Mouse (Mus musculus) splenic B cell, adult 2 months (primary cell): ENCODE measurements at regions not wholly inside any gene's neighbourhood (a gene's known extent, or its start where the extent isn't known, plus 50 kb on each side); places are given as distances from the start of the nearest gene placed in this dataset.

Experiments used
- DNase-seq: peaks from one replicate; pipeline ENCODE4 v3.0.0-alpha.2; 2011; ENCODE audit warnings: low read depth, low spot score
- H3K27me3 ChIP-seq: 2 replicates; pipeline ENCODE4 v1.6.1; 2012; ENCODE audit warnings: mild to moderate bottlenecking, low read length, moderate library complexity, mixed read lengths; ENCODE audit not compliant: control insufficient read depth, poor library complexity, insufficient read depth, severe bottlenecking
- H3K36me3 ChIP-seq: 2 replicates; pipeline ENCODE4 v1.6.1; 2012; ENCODE audit warnings: mild to moderate bottlenecking, low read length, moderate library complexity, mixed read lengths; ENCODE audit not compliant: control insufficient read depth, poor library complexity, insufficient read depth, severe bottlenecking

- H3K36me3 ChIP-seq: no peaks in the 10 kb centered on the region
- H3K27me3 ChIP-seq: no peaks in the 10 kb centered on the region
- no peak for DNase-seq
Measured at GRCm38 (mm10) chr5:119331461-119331860, 339.0 kb upstream of the Tbx3 start.

- Histone ChIP-seq H3K27me3 (no peaks in the 10 kb centered on the region), H3K36me3 (no peaks in the 10 kb centered on the region)
- DNase-seq: no peak
Measured at GRCm38 (mm10) chr5:119332621-119333020, 337.8 kb upstream of the Tbx3 start.

GRCm38 (mm10) chr5:119335211-119335610 is 335.3 kb upstream of the Tbx3 start:
- no peaks in the 10 kb centered on the region for H3K36me3 ChIP-seq
- no peak for DNase-seq
- no peaks in the 10 kb centered on the region for H3K27me3 ChIP-seq

GRCm38 (mm10) chr5:119335979-119336378 is 334.5 kb upstream of the Tbx3 start:
- no peak for DNase-seq
- H3K36me3 ChIP-seq: no peaks in the 10 kb centered on the region
- no peaks in the 10 kb centered on the region for H3K27me3 ChIP-seq

GRCm38 (mm10) chr5:119337739-119338138 is 332.7 kb upstream of the Tbx3 start:
- no peaks in the 10 kb centered on the region for H3K27me3 ChIP-seq
- DNase-seq: no peak
- H3K36me3 ChIP-seq: no peaks in the 10 kb centered on the region

- DNase-seq: no peak
- Histone ChIP-seq H3K36me3 (no peaks in the 10 kb centered on the region), H3K27me3 (no peaks in the 10 kb centered on the region)
Measured at GRCm38 (mm10) chr5:119338711-119339110, 331.8 kb upstream of the Tbx3 start.

GRCm38 (mm10) chr5:119348303-119348702 is 322.2 kb upstream of the Tbx3 start:
- no peaks in the 10 kb centered on the region for H3K36me3 ChIP-seq
- no peaks in the 10 kb centered on the region for H3K27me3 ChIP-seq
- DNase-seq: no peak

- no peaks in the 10 kb centered on the region for H3K27me3 ChIP-seq
- DNase-seq: no peak
- no peaks in the 10 kb centered on the region for H3K36me3 ChIP-seq
Measured at GRCm38 (mm10) chr5:119349395-119349794, 321.1 kb upstream of the Tbx3 start.

- Histone ChIP-seq H3K27me3 (no peaks in the 10 kb centered on the region), H3K36me3 (no peaks in the 10 kb centered on the region)
- no peak for DNase-seq
Measured at GRCm38 (mm10) chr5:119350325-119350915, 320.0 kb upstream of the Tbx3 start.

- H3K27me3 ChIP-seq: no peaks in the 10 kb centered on the region
Measured at GRCm38 (mm10) chr5:119355471-119355870, 315.0 kb upstream of the Tbx3 start.

GRCm38 (mm10) chr5:119356051-119356450 is 314.4 kb upstream of the Tbx3 start:
- no peaks in the 10 kb centered on the region for H3K27me3 ChIP-seq
- no peaks in the 10 kb centered on the region for H3K36me3 ChIP-seq
- DNase-seq: no peak

More at GRCm38 (mm10) chr5:119355471-119355870, 315.0 kb upstream of the Tbx3 start:
- DNase-seq: no peak
- no peaks in the 10 kb centered on the region for H3K36me3 ChIP-seq

- no peaks in the 10 kb centered on the region for H3K36me3 ChIP-seq
- no peak for DNase-seq
- no peaks in the 10 kb centered on the region for H3K27me3 ChIP-seq
Measured at GRCm38 (mm10) chr5:119359709-119360108, 310.8 kb upstream of the Tbx3 start.

- no peak for DNase-seq
- H3K36me3 ChIP-seq: no peaks in the 10 kb centered on the region
Measured at GRCm38 (mm10) chr5:119360351-119360750, 310.1 kb upstream of the Tbx3 start.

GRCm38 (mm10) chr5:119361406-119362044 is 308.9 kb upstream of the Tbx3 start:
- Histone ChIP-seq H3K27me3 (no peaks in the 10 kb centered on the region), H3K36me3 (no peaks in the 10 kb centered on the region)
- DNase-seq: no peak

More at GRCm38 (mm10) chr5:119360351-119360750, 310.1 kb upstream of the Tbx3 start:
- no peaks in the 10 kb centered on the region for H3K27me3 ChIP-seq

GRCm38 (mm10) chr5:119362452-119362851 is 308.0 kb upstream of the Tbx3 start:
- Histone ChIP-seq H3K27me3 (no peaks in the 10 kb centered on the region), H3K36me3 (no peaks in the 10 kb centered on the region)
- DNase-seq: peak; percentile 14

- no peak for DNase-seq
- Histone ChIP-seq H3K36me3 (no peaks in the 10 kb centered on the region), H3K27me3 (no peaks in the 10 kb centered on the region)
Measured at GRCm38 (mm10) chr5:119364250-119364649, 306.2 kb upstream of the Tbx3 start.
